In genomic region chr4:153260941-153261557, GRCm38 (mm10) we compare ENCODE assay signal across 24 mouse cellular contexts.
DNase-seq lines count a peak whose midpoint lies in the region; ATAC-seq lines count a peak whose summit lies in the region.
"Had no signal": no experiment of that assay in that cellular context is flagged by ENCODE, and none has a peak within 500 bp of the region (broad histone marks: within the 10 kb centered on the region; RNA-seq: fewer than 3 reads in every experiment).

No protein-coding gene starts in this region.

- no peak overlapping the region for H3K27ac ChIP-seq in kidney, embryonic 14.5 days (ENCODE audit: low read depth, low read length)
- H3K27ac ChIP-seq: embryonic facial prominence, embryonic 12.5 days; heart, embryonic 15.5 days; limb, embryonic 10.5 days; liver, embryonic 15.5 days; lung, embryonic 15.5 days had no signal

- H3K9me3 ChIP-seq in kidney, embryonic 14.5 days (ENCODE audit: control insufficient read depth, low read length), result 0 out of 2 replicates have a peak, but pooled peaks cover 3% of the 10 kb centered on the region
- H3K9me3 ChIP-seq: embryonic facial prominence, embryonic 12.5 days; limb, embryonic 10.5 days; lung, embryonic 15.5 days had no signal

- H3K4me1 ChIP-seq in kidney, embryonic 14.5 days (ENCODE audit: control insufficient read depth, insufficient read depth, low read length), result peaks cover 7% of the 10 kb centered on the region; the same call in 1 of the 2 replicates
- H3K4me1 ChIP-seq: embryonic facial prominence, embryonic 12.5 days; heart, embryonic 15.5 days; liver, embryonic 15.5 days; lung, embryonic 15.5 days; megakaryocyte, embryonic 14.5 days had no signal

- 21% methylated on average over 14 of the region's 14 CpGs for WGBS in kidney, embryonic 14.5 days

- no peaks in the 10 kb centered on the region for H3K36me3 ChIP-seq in kidney, embryonic 14.5 days (ENCODE audit: control insufficient read depth, insufficient read depth, low read length)
- H3K36me3 ChIP-seq: embryonic facial prominence, embryonic 12.5 days; heart, embryonic 15.5 days; limb, embryonic 10.5 days; liver, embryonic 15.5 days; lung, embryonic 15.5 days had no signal

- ATAC-seq in cerebellum, adult (ENCODE audit: insufficient number of reproducible peaks, low FRiP score, low TSS enrichment), result no peak
- ATAC-seq in kidney, embryonic 14.5 days (ENCODE audit: low FRiP score, low TSS enrichment), result no peak

- H3K9ac ChIP-seq in kidney, embryonic 14.5 days (ENCODE audit: low read depth, low read length), result no peak overlapping the region
- H3K9ac ChIP-seq: embryonic facial prominence, embryonic 12.5 days; heart, embryonic 15.5 days; liver, embryonic 15.5 days; lung, embryonic 15.5 days had no signal

- peak; percentile 49 to 59 for DNase-seq in cerebellum, postnatal 14 days
- DNase-seq in kidney, postnatal 10 days, result peak; percentile 30
- DNase-seq in right cerebral cortex, postnatal 14 days, result peak; percentile 15
- DNase-seq in right cerebral cortex, postnatal 25 days, result no peak
- DNase-seq in thymus, postnatal 10 days (ENCODE audit: low spot score in 2 of 2), result no peak
- DNase-seq: adrenal gland, postnatal 25 days; cerebellum, adult 11 months; cerebellum, postnatal 25 days; heart, postnatal 36 days; kidney, adult 8-10 months; kidney, postnatal 25 days; liver; lung, postnatal 36 days; midbrain, embryonic 14.5 days; thymus, adult 18-20 months; thymus, postnatal 4 days had no signal

- no peaks in the 10 kb centered on the region for H3K27me3 ChIP-seq in kidney, embryonic 14.5 days (ENCODE audit: control insufficient read depth, insufficient read depth, low read length)
- H3K27me3 ChIP-seq: embryonic facial prominence, embryonic 12.5 days; heart, embryonic 15.5 days; liver, embryonic 15.5 days; lung, embryonic 15.5 days; megakaryocyte, embryonic 14.5 days had no signal

- no peak overlapping the region for H3K4me2 ChIP-seq in kidney, embryonic 14.5 days (replicated peaks; ENCODE audit: low read depth, low read length)
- H3K4me2 ChIP-seq: embryonic facial prominence, embryonic 12.5 days; heart, embryonic 15.5 days; liver, embryonic 15.5 days; lung, embryonic 15.5 days had no signal

- H3K4me3 ChIP-seq in kidney, embryonic 14.5 days (ENCODE audit: low read length), result no peak overlapping the region
- H3K4me3 ChIP-seq: embryonic facial prominence, embryonic 12.5 days; heart, embryonic 15.5 days; limb, embryonic 10.5 days; liver, embryonic 15.5 days; lung, embryonic 15.5 days had no signal

Comparison
In these comparisons a context has a peak if more than half of its experiments do, and no peak if none do; other contexts are left out.
1. DNase-seq: peak in cerebellum, postnatal 14 days (2 of 2), kidney, postnatal 10 days (single experiment) and right cerebral cortex, postnatal 14 days (single experiment); none in right cerebral cortex, postnatal 25 days (single experiment) and thymus, postnatal 10 days (0 of 2).